Mouse (Mus musculus) olfactory bulb, adult 2 months (tissue): Measurements from ENCODE around the gene Trim9.

Source experiments
- CTCF ChIP-seq: fragments of 200-500 bp; IDR thresholded peaks from 2 replicates; pipeline ENCODE4 v1.5.1; 2012; ENCODE audit warnings: low read depth, mild to moderate bottlenecking, low read length, moderate library complexity; ENCODE audit not compliant: insufficient read depth
- POLR2A ChIP-seq: fragments of 200-500 bp; IDR thresholded peaks from 2 replicates; pipeline ENCODE4 v1.6.1; 2012; ENCODE audit warnings: mild to moderate bottlenecking, low read depth, low read length, moderate library complexity; ENCODE audit not compliant: insufficient read depth

GRCm38 (mm10) chr12:70283116-70283731, 64.2 kb downstream of the Trim9 start:
- TF ChIP-seq CTCF (no peak), POLR2A (no peak)
